Mouse (Mus musculus) B cell, adult 2 months (primary cell): ENCODE data around the gene Sart1.
A peak's percentile ranks its signal among the peaks of the same experiment; 100 is the strongest.
"Not testable (repeated sequence)": the region's sequence is repeated elsewhere in the genome, so short reads cannot be mapped to it uniquely, and the experiment has no call there.

Experiments used
- DNase-seq, 2 experiments: peaks; one replicate each; pipeline ENCODE4 v3.0.0; 2022

Gene Sart1

GRCm38 (mm10) chr19:5367053-5367359 lies 21.5 kb downstream of the Sart1 start, which contains the start of gene Banf1:
Gene Banf1, minus strand, starts transcription at chr19:5367168.
- DNase-seq = no peak

GRCm38 (mm10) chr19:5366175-5367052 lies 22.1 kb downstream of the Sart1 start, which contains the start of gene Eif1ad:
Gene Eif1ad, plus strand, starts transcription at chr19:5366741.
- DNase-seq = peak; percentile 94 to 96

- DNase-seq = no peak
These were observed 22.8 kb downstream of the Sart1 start for GRCm38 (mm10) chr19:5365751-5366150.

- DNase-seq = no peak
These were observed 24.4 kb downstream of the Sart1 start for GRCm38 (mm10) chr19:5364124-5364523.

- no peak for DNase-seq
These were observed 26.3 kb downstream of the Sart1 start for GRCm38 (mm10) chr19:5362186-5362585.

GRCm38 (mm10) chr19:5356080-5356479 lies 32.4 kb downstream of the Sart1 start:
- DNase-seq = no peak

GRCm38 (mm10) chr19:5353609-5354008 lies 34.9 kb downstream of the Sart1 start:
- no peak for DNase-seq

GRCm38 (mm10) chr19:5349502-5349873 lies 39.0 kb downstream of the Sart1 start, which contains the start of gene Cst6:
Gene Cst6, minus strand, starts transcription at chr19:5349574.
- DNase-seq = not testable (repeated sequence)

GRCm38 (mm10) chr19:5348526-5349501 lies 39.7 kb downstream of the Sart1 start:
- peak; percentile 33 to 42 for DNase-seq

GRCm38 (mm10) chr19:5348064-5348463 lies 40.4 kb downstream of the Sart1 start:
- DNase-seq = no peak

GRCm38 (mm10) chr19:5345297-5346131 lies 43.0 kb downstream of the Sart1 start:
- DNase-seq = no peak

GRCm38 (mm10) chr19:5341360-5341759 lies 47.1 kb downstream of the Sart1 start:
- no peak for DNase-seq

- DNase-seq = peak; percentile 82 to 84
These were observed 50.5 kb downstream of the Sart1 start for GRCm38 (mm10) chr19:5337975-5338374.

- DNase-seq = no peak
These were observed 53.1 kb downstream of the Sart1 start, which contains the start of gene Catsper1 for GRCm38 (mm10) chr19:5335441-5335840. Gene Catsper1, plus strand, starts transcription at chr19:5335741.

GRCm38 (mm10) chr19:5334741-5335140 lies 53.8 kb downstream of the Sart1 start:
- DNase-seq = no peak

GRCm38 (mm10) chr19:5327970-5328369 lies 60.5 kb downstream of the Sart1 start:
- no peak for DNase-seq
